Mouse (Mus musculus): ENCODE measurements around the gene Hmcn1.

DNA sequence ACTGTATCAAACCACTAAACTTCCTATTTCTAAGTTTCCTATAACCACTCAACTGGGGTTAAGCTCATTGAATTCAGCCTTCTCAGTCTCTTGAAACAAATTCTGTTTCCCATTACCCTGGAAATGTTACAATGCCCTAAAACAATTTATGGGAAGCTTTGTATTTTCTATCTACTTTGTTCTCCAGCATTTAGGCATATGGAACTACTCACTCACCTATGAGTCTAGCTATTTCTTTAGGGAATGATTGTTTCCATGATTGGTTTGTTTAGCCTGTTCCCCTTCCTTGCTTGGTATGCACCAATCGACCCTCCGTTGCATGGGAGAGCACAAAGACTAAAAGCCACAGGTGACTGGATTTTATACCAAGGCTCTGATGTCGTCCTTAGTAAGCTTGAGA lies 446.8 kb downstream of the Hmcn1 start:
- no peak for TF ChIP-seq CTCF (IDR thresholded peaks at IDR 0.05; ENCODE audit: low read depth, low read length)
- no peak for TF ChIP-seq GATA1 (IDR thresholded peaks at IDR 0.05; ENCODE audit: borderline replicate concordance, low read length)
- no peak for TF ChIP-seq POLR2AphosphoS5 (IDR thresholded peaks at IDR 0.05; ENCODE audit: insufficient replicate concordance, low read depth, low read length)
- no peak for TF ChIP-seq TAL1 (conservative IDR thresholded peaks at IDR 0.05; ENCODE audit: low read depth, low read length)
- TF ChIP-seq GATA2 (IDR thresholded peaks at IDR 0.05; ENCODE audit: borderline replicate concordance, low read depth, low read length) = no peak
